Mouse (Mus musculus): Measurements from ENCODE around the gene Metap2. TPM values are rescaled to one million over a fixed set of nuclear protein-coding genes. Genes with fewer than 3 reads are reported as not detected.

The Metap2 gene
- total RNA-seq (2023): 88.5 to 103 TPM (median 95.2 TPM) in 4 replicates

DNA sequence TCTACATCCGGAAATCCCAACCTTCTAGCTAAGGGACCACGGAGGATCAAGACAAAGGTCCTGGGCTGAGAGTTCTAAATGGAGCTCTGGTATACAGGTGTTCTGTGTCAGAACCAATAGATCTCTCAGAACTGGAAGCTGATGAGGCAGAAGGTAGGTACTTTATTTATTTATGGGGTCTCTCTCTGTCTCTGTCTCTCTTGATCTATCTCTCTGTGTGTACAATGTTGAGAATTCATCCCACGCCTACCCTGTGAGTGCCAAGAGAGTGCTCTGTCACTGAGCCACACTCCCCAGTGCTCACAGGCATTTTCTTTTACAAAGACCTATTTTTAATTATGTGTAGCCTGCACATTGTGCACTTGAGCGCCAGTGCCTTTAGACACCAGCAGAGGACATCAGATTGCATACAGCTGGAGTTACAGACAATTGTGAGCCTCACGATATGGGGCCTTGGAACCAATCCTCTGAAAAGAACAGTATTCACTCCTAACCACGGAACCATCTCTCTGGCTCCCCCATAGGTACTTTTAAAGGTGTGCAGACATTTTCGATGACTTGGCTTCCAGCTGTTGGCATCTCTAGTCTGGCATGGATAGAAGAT, at the start of gene Metap2:
Metap2 (minus strand) TSS at position 51 of the 604 bp plus-strand sequence.

DNA sequence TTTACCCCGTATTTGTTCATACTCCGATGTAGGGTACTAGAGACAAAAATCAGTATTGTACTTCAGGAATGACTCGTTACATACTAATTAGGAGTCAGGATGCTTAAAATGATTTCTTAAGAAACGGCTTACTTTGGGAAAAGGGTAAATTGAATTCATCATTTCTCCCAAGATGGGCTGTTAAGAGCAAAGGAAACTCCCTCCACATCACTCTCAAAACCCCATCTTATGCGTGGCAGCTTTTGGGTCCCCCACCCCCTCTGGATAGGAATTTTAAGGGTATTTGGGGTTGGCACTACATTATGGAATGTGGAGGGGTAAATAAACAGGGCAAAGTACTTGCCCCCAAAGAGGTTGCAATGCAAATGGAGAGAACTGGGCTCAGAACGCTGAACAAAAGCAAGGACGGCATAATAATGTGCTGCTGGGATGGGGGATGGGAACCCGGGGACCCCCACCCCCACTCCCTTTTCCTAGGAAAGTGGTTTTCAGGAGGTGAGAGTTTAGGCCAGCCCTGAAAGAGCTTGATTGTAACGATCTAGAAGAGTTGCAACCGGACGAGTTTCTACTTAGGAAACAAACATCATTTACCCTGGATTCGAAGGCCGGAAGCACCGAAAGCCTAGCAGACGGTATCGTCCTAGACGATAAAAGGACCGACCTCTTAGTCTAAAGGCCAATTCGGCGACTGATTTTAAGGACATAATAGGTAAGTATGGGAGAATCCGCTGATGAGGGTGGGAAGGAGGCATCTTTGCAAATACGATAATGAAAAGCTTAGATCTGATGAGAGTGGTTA, 65.8 kb downstream of the Metap2 start, which contains the start of gene Usp44:
Usp44 (plus strand) TSS at position 625 of the 799 bp plus-strand sequence.

Other genes starting within 250 kb of the Metap2 start
- gene Usp44, start 65.5 kb downstream of the Metap2 start, total RNA-seq (2023): 0.38 TPM in 1 of 4 replicates, not detected in the others
- gene Vezt, start 138.7 kb upstream of the Metap2 start, total RNA-seq (2023): 18.5 to 28.0 TPM (median 23.1 TPM) in 4 replicates
- gene Fgd6, start 138.9 kb upstream of the Metap2 start, total RNA-seq (2023): 15.0 to 19.5 TPM (median 17.5 TPM) in 4 replicates